Mouse (Mus musculus) liver, embryonic 14.5 days (tissue): ENCODE measurements at regions not wholly inside any gene's neighbourhood (a gene's known extent, or its start where the extent isn't known, plus 50 kb on each side); places are given as distances from the start of the nearest gene placed in this dataset.

Experiments used
- CTCF ChIP-seq: IDR thresholded peaks from 2 replicates; pipeline ENCODE4 v1.5.1; 2016; ENCODE audit warnings: antibody characterized with exemption, low read depth, control low read depth
- EP300 ChIP-seq: IDR thresholded peaks from 2 replicates; pipeline ENCODE4 v1.6.1; 2016; ENCODE audit warnings: antibody characterized with exemption, low read depth

DNA sequence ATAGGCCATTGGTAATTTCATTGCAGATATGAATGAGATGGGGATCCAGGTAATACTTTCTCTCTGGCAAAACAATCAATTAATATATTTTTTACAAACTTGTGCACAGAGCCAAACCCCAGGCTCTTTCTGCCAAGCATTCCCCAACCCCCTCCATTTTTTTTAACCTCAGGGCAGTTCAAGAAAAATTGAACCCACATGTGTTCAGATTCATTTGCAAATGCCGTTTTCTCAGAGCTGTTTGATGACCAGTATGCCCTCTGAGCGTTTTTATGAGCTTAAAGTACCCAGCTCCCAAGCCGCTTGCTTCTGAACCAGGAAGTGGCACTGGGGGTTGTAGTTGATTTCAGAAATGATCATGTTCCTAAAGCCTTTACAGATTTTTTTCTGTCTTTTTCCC lies 611.4 kb upstream of the Clint1 start:
- TF ChIP-seq CTCF: no peak
- no peak for TF ChIP-seq EP300
